Comparison of ENCODE assay signal across 8 mouse cellular contexts in genomic region chr12:51970352-51971069, GRCm38 (mm10). TPM values are rescaled to one million over a fixed set of nuclear protein-coding genes. Genes with fewer than 3 reads are reported as not detected.
A peak's percentile ranks its signal among the peaks of the same experiment; 100 is the strongest.
DNase-seq lines count a peak whose midpoint lies in the region; ATAC-seq lines count a peak whose summit lies in the region.

No protein-coding gene starts in this region.

- H3K9me3 ChIP-seq in embryonic facial prominence, embryonic 11.5 days (replicated peaks; ENCODE audit: control insufficient read depth, low read length): no peaks in the 10 kb centered on the region
- H3K9me3 ChIP-seq in intestine, embryonic 16.5 days (ENCODE audit: control insufficient read depth, low read length): no peaks in the 10 kb centered on the region
- no peaks in the 10 kb centered on the region for H3K9me3 ChIP-seq in midbrain, embryonic 14.5 days (ENCODE audit: control insufficient read depth, low read length)

- H3K27me3 ChIP-seq in embryonic facial prominence, embryonic 11.5 days (ENCODE audit: control insufficient read depth, insufficient read depth, low read length): no peaks in the 10 kb centered on the region
- no peaks in the 10 kb centered on the region for H3K27me3 ChIP-seq in intestine, embryonic 16.5 days (replicated peaks; ENCODE audit: control insufficient read depth, insufficient read depth, low read length)
- H3K27me3 ChIP-seq in midbrain, embryonic 14.5 days (ENCODE audit: control insufficient read depth, insufficient read depth, low read length): no peaks in the 10 kb centered on the region

- 2% methylated on average over 35 of the region's 35 CpGs for WGBS in embryonic facial prominence, embryonic 11.5 days
- WGBS in intestine, embryonic 16.5 days: 1% methylated on average over 35 of the region's 35 CpGs
- 2% methylated on average over 35 of the region's 35 CpGs for WGBS in midbrain, embryonic 14.5 days

- ATAC-seq in embryonic facial prominence, embryonic 11.5 days (replicated peaks; ENCODE audit: insufficient number of reproducible peaks, low FRiP score, low TSS enrichment, low read depth): no peak; the same call in 1 of the 2 replicates
- peak; percentile 76; the same call in 1 of the 2 replicates for ATAC-seq in intestine, embryonic 16.5 days
- no peak for ATAC-seq in midbrain, embryonic 14.5 days (ENCODE audit: low FRiP score, low TSS enrichment)

- intact Hi-C loops in left cerebral cortex, postnatal 10 days (cut with DNase I): no loop called here

- H3K36me3 ChIP-seq in embryonic facial prominence, embryonic 11.5 days (replicated peaks; ENCODE audit: control insufficient read depth, insufficient read depth, low read depth, low read length): no peaks in the 10 kb centered on the region
- H3K36me3 ChIP-seq in intestine, embryonic 16.5 days (ENCODE audit: control insufficient read depth, insufficient read depth, low read length): no peaks in the 10 kb centered on the region
- H3K36me3 ChIP-seq in midbrain, embryonic 14.5 days (ENCODE audit: control insufficient read depth, insufficient read depth, low read length): no peaks in the 10 kb centered on the region

- H3K4me2 ChIP-seq in embryonic facial prominence, embryonic 11.5 days (ENCODE audit: low read depth, low read length): peak overlapping the region; percentile 69
- peak overlapping the region; percentile 57 for H3K4me2 ChIP-seq in intestine, embryonic 16.5 days (ENCODE audit: low read depth, low read length)
- peak overlapping the region; percentile 78 for H3K4me2 ChIP-seq in midbrain, embryonic 14.5 days (ENCODE audit: low read length)

- DNase-seq in embryo, embryonic 10 days (ENCODE audit: low spot score): peak; percentile 34
- DNase-seq in embryo, embryonic 9.5 days (ENCODE audit: extremely low spot score): no peak
- DNase-seq in 3T3-L1 (ENCODE audit: low read depth, low spot score): peak; percentile 42
- DNase-seq in embryonic facial prominence, embryonic 11.5 days (ENCODE audit: low spot score): peak; percentile 33
- DNase-seq in midbrain, embryonic 14.5 days: peak; percentile 51
- no peak for DNase-seq in left cerebral cortex, postnatal 10 days (ENCODE audit: extremely low spot score in 1 of 2, low spot score in 2 of 2)
- no peak for DNase-seq in cerebellum, postnatal 4 days (ENCODE audit: low spot score in 2 of 2)

- H3K27ac ChIP-seq in embryonic facial prominence, embryonic 11.5 days (replicated peaks; ENCODE audit: low read depth, low read length): peak overlapping the region; percentile 74
- peak overlapping the region; percentile 97 for H3K27ac ChIP-seq in intestine, embryonic 16.5 days (ENCODE audit: low read length)
- H3K27ac ChIP-seq in midbrain, embryonic 14.5 days (replicated peaks; ENCODE audit: low read depth, low read length): peak overlapping the region; percentile 86

- H3K4me3 ChIP-seq in embryonic facial prominence, embryonic 11.5 days (ENCODE audit: low read depth, low read length): peak overlapping the region; percentile 71
- peak overlapping the region; percentile 96 for H3K4me3 ChIP-seq in intestine, embryonic 16.5 days (ENCODE audit: low read length)
- peak overlapping the region; percentile 96 for H3K4me3 ChIP-seq in midbrain, embryonic 14.5 days (replicated peaks; ENCODE audit: low read depth, low read length)

- peak overlapping the region; percentile 82 for H3K9ac ChIP-seq in embryonic facial prominence, embryonic 11.5 days (replicated peaks; ENCODE audit: low read length)
- H3K9ac ChIP-seq in intestine, embryonic 16.5 days (ENCODE audit: low read depth, low read length): peak overlapping the region; percentile 95
- H3K9ac ChIP-seq in midbrain, embryonic 14.5 days (replicated peaks; ENCODE audit: low read length): peak overlapping the region; percentile 84

- H3K4me1 ChIP-seq in embryonic facial prominence, embryonic 11.5 days (ENCODE audit: control insufficient read depth, insufficient read depth, low read length): no peaks in the 10 kb centered on the region
- peaks cover 11% of the 10 kb centered on the region for H3K4me1 ChIP-seq in intestine, embryonic 16.5 days (ENCODE audit: control insufficient read depth, insufficient read depth, low read length)
- peaks cover 3% of the 10 kb centered on the region; the same call in 1 of the 2 replicates for H3K4me1 ChIP-seq in midbrain, embryonic 14.5 days (ENCODE audit: control insufficient read depth, insufficient read depth, low read length)

RNA-seq across cellular contexts. Expression of gene Heatr5a, which starts 0.6 kb away (rescaled TPM):
- polyA plus RNA-seq in embryonic facial prominence, embryonic 11.5 days (2014; fragmentation: Nextera tagmentation; extraction: Ambion mirVana): 8.5 and 8.6 TPM in 2 replicates
- polyA plus RNA-seq in intestine, embryonic 16.5 days (2015; fragmentation: Nextera tagmentation; extraction: Ambion mirVana): 7.7 and 8.7 TPM in 2 replicates
- 6.0 and 7.6 TPM in 2 replicates for polyA plus RNA-seq in midbrain, embryonic 14.5 days (2014; fragmentation: Nextera tagmentation; extraction: Ambion mirVana)
- 1 to 10 TPM; 8.6 to 8.8 TPM for total RNA-seq in left cerebral cortex, postnatal 10 days (2021)

RNA-seq across cellular contexts. Expression of gene Dtd2, which starts 35.8 kb away (rescaled TPM):
- polyA plus RNA-seq in embryonic facial prominence, embryonic 11.5 days (2014; fragmentation: Nextera tagmentation; extraction: Ambion mirVana): 22.3 and 23.0 TPM in 2 replicates
- polyA plus RNA-seq in intestine, embryonic 16.5 days (2015; fragmentation: Nextera tagmentation; extraction: Ambion mirVana): 26.5 and 26.8 TPM in 2 replicates
- polyA plus RNA-seq in midbrain, embryonic 14.5 days (2014; fragmentation: Nextera tagmentation; extraction: Ambion mirVana): 21.2 and 21.4 TPM in 2 replicates
- 10 to 100 TPM; 10.0 to 11.1 TPM for total RNA-seq in left cerebral cortex, postnatal 10 days (2021)

RNA-seq across cellular contexts. Expression of gene Gpr33, which starts 57.4 kb away (rescaled TPM):
- not detected in 2 replicates for polyA plus RNA-seq in embryonic facial prominence, embryonic 11.5 days (2014; fragmentation: Nextera tagmentation; extraction: Ambion mirVana)
- not detected in 2 replicates for polyA plus RNA-seq in intestine, embryonic 16.5 days (2015; fragmentation: Nextera tagmentation; extraction: Ambion mirVana)
- not detected in 2 replicates for polyA plus RNA-seq in midbrain, embryonic 14.5 days (2014; fragmentation: Nextera tagmentation; extraction: Ambion mirVana)
- total RNA-seq in left cerebral cortex, postnatal 10 days (2021): not detected

Comparison
In these comparisons a context has a peak if more than half of its experiments do, and no peak if none do; other contexts are left out.
1. DNase-seq: peak in embryo, embryonic 10 days (single experiment), 3T3-L1 (single experiment), embryonic facial prominence, embryonic 11.5 days (single experiment) and midbrain, embryonic 14.5 days (single experiment); none in embryo, embryonic 9.5 days (single experiment), left cerebral cortex, postnatal 10 days (0 of 2) and cerebellum, postnatal 4 days (0 of 2).
2. Peak in every context shown above with its lines, with median percentiles within 50 percentile points of each other: H3K27ac ChIP-seq, H3K4me2 ChIP-seq, H3K4me3 ChIP-seq and H3K9ac ChIP-seq.